Mouse (Mus musculus): Measurements from ENCODE around the gene Trnp1.

- TF ChIP-seq CTCF (IDR thresholded peaks at IDR 0.05; ENCODE audit: borderline replicate concordance, extremely low read depth, insufficient read depth, insufficient read length) (no peak), POLR2A (IDR thresholded peaks at IDR 0.05; ENCODE audit: borderline replicate concordance, extremely low read depth, insufficient read depth, insufficient read length, poor library complexity, severe bottlenecking) (no peak)
These were observed 49.5 kb downstream of the Trnp1 start for GRCm38 (mm10) chr4:133448708-133449388.

Data from brain, embryonic 14.5 days (tissue).